Mouse (Mus musculus) thymus, adult 2 months (tissue): ENCODE results near the gene Ezr. TPM values are rescaled to one million over a fixed set of nuclear protein-coding genes. Genes with fewer than 3 reads are reported as not detected.

Experiments used
- DNase-seq: peaks from one replicate; pipeline ENCODE4 v3.0.0; 2021
- H3K27ac ChIP-seq: fragments of 200-500 bp; 2 replicates; pipeline ENCODE4 v1.5.1; 2012; ENCODE audit warnings: low read length, control low read depth; ENCODE audit not compliant: control insufficient read depth, insufficient read depth
- H3K27me3 ChIP-seq: fragments of 200-500 bp; 2 replicates; pipeline ENCODE4 v1.6.1; 2012; ENCODE audit warnings: mild to moderate bottlenecking, low read length, moderate library complexity, mixed read lengths; ENCODE audit not compliant: control insufficient read depth, insufficient read depth
- H3K36me3 ChIP-seq: fragments of 200-500 bp; 2 replicates; pipeline ENCODE4 v1.6.1; 2012; ENCODE audit warnings: mild to moderate bottlenecking, low read length, moderate library complexity; ENCODE audit not compliant: control insufficient read depth, insufficient read depth
- H3K4me1 ChIP-seq: fragments of 200-500 bp; replicated peaks from 2 replicates; pipeline ENCODE4 v1.6.1; 2012; ENCODE audit warnings: low read length; ENCODE audit not compliant: control insufficient read depth, insufficient read depth
- H3K4me3 ChIP-seq: fragments of 200-500 bp; 2 replicates; pipeline ENCODE4 v1.5.1; 2012; ENCODE audit warnings: mild to moderate bottlenecking, low read length, control low read depth, moderate library complexity; ENCODE audit not compliant: control insufficient read depth, insufficient read depth
- CTCF ChIP-seq: fragments of 200-500 bp; IDR thresholded peaks from 2 replicates; pipeline ENCODE4 v1.5.1; 2012; ENCODE audit warnings: mild to moderate bottlenecking, control low read depth, low read length, moderate library complexity, borderline replicate concordance; ENCODE audit not compliant: control insufficient read depth, poor library complexity, insufficient read depth; ENCODE audit errors: extremely low read depth
- POLR2A ChIP-seq: fragments of 200-500 bp; IDR thresholded peaks from 2 replicates; pipeline ENCODE4 v1.6.1; 2012; ENCODE audit warnings: mild to moderate bottlenecking, low read length, control low read depth, moderate library complexity; ENCODE audit not compliant: control insufficient read depth, poor library complexity, insufficient read depth; ENCODE audit errors: extremely low read depth
- WGBS: fragments of 180-500 bp; shearing (Covaris S2); methylation state at CpG from one replicate; pipeline ENCODE4 v1.1.7; 2018; 5-methylcytosine and 5-hydroxymethylcytosine counted together
- polyA plus RNA-seq: library from polyadenylated mRNA; depleted of rRNA; stranded (reverse); fragments of >200 nt; gene quantifications from 2 replicates; pipeline ENCODE4 v1.2.3, GENCODE M21; 2012

The Ezr gene
- polyA plus RNA-seq, 1 experiment, result 149 TPM

GRCm38 (mm10) chr17:6816151-6816550, 33.6 kb upstream of the Ezr start:
- no peak for DNase-seq

GRCm38 (mm10) chr17:6814656-6815055, 32.1 kb upstream of the Ezr start:
- H3K4me1 ChIP-seq, result peaks cover 11% of the 10 kb centered on the region
- TF ChIP-seq POLR2A (no peak), CTCF (no peak)
- H3K27me3 ChIP-seq, result no peaks in the 10 kb centered on the region
- DNase-seq, result no peak
- H3K4me3 ChIP-seq, result no peak overlapping the region
- H3K36me3 ChIP-seq, result no peaks in the 10 kb centered on the region
- 94% methylated on average over 4 of the region's 4 CpGs for whole genome bisulfite sequencing
- no peak overlapping the region for H3K27ac ChIP-seq

More at GRCm38 (mm10) chr17:6816151-6816550, 33.6 kb upstream of the Ezr start:
- TF ChIP-seq CTCF, result no peak
- no peak for TF ChIP-seq POLR2A
- Histone ChIP-seq H3K27me3 (no peaks in the 10 kb centered on the region), H3K4me3 (no peak overlapping the region), H3K36me3 (no peaks in the 10 kb centered on the region), H3K27ac (no peak overlapping the region), H3K4me1 (peaks cover 11% of the 10 kb centered on the region)
- WGBS, result 3% methylated on average over 1 of the region's 1 CpGs

- H3K27me3 ChIP-seq, result no peaks in the 10 kb centered on the region
- H3K4me3 ChIP-seq, result no peak overlapping the region
- peaks cover 11% of the 10 kb centered on the region for H3K4me1 ChIP-seq
- no peaks in the 10 kb centered on the region for H3K36me3 ChIP-seq
- no peak overlapping the region for H3K27ac ChIP-seq
- TF ChIP-seq CTCF, result no peak
- TF ChIP-seq POLR2A, result no peak
- DNase-seq, result no peak
- WGBS, result 83% methylated on average over 3 of the region's 3 CpGs
These were observed 30.2 kb upstream of the Ezr start for GRCm38 (mm10) chr17:6812851-6813191.

GRCm38 (mm10) chr17:6811931-6812850, 29.6 kb upstream of the Ezr start:
- H3K27me3 ChIP-seq, result no peaks in the 10 kb centered on the region
- H3K27ac ChIP-seq, result no peak overlapping the region
- TF ChIP-seq CTCF (no peak), POLR2A (no peak)
- peaks cover 11% of the 10 kb centered on the region for H3K4me1 ChIP-seq
- no peaks in the 10 kb centered on the region for H3K36me3 ChIP-seq
- WGBS, result 80% methylated on average over 7 of the region's 7 CpGs
- no peak overlapping the region for H3K4me3 ChIP-seq
- no peak for DNase-seq

- Histone ChIP-seq H3K4me3 (no peak overlapping the region), H3K27ac (no peak overlapping the region), H3K4me1 (0 out of 2 replicates have a peak, but pooled peaks cover 2% of the 10 kb centered on the region), H3K27me3 (no peaks in the 10 kb centered on the region), H3K36me3 (no peaks in the 10 kb centered on the region)
- DNase-seq, result no peak
- no peak for TF ChIP-seq POLR2A
- no peak for TF ChIP-seq CTCF
- over 99% methylated on average over 3 of the region's 3 CpGs for WGBS
These were observed 26.7 kb upstream of the Ezr start for GRCm38 (mm10) chr17:6809331-6809730.

GRCm38 (mm10) chr17:6808521-6809165, 26.1 kb upstream of the Ezr start:
- no peak for DNase-seq
- Histone ChIP-seq H3K4me3 (no peak overlapping the region), H3K27me3 (no peaks in the 10 kb centered on the region), H3K27ac (no peak overlapping the region), H3K36me3 (no peaks in the 10 kb centered on the region), H3K4me1 (0 out of 2 replicates have a peak, but pooled peaks cover 2% of the 10 kb centered on the region)
- 97% methylated on average over 8 of the region's 8 CpGs for WGBS
- TF ChIP-seq CTCF, result no peak
- TF ChIP-seq POLR2A, result no peak
